Mouse (Mus musculus) G1E (cell line): Measurements from ENCODE around the gene Mecom.

ENCODE experiments used
- CTCF ChIP-seq: IDR thresholded peaks from 2 replicates; pipeline ENCODE4 v1.5.1; 2012; ENCODE audit warnings: low read depth, low read length, inconsistent platforms, mixed read lengths
- GATA1 ChIP-seq: IDR thresholded peaks from 2 replicates; pipeline ENCODE4 v1.6.1; 2012; ENCODE audit warnings: borderline replicate concordance, low read length, inconsistent platforms, mixed read lengths
- POLR2AphosphoS5 ChIP-seq: IDR thresholded peaks from 2 replicates; pipeline ENCODE4 v1.6.1; 2012; ENCODE audit warnings: low read depth, low read length, inconsistent platforms; ENCODE audit not compliant: insufficient replicate concordance
- TAL1 ChIP-seq: conservative IDR thresholded peaks from 2 replicates; pipeline ENCODE4 v1.6.1; 2012; ENCODE audit warnings: low read depth, low read length, inconsistent platforms, mixed read lengths

DNA sequence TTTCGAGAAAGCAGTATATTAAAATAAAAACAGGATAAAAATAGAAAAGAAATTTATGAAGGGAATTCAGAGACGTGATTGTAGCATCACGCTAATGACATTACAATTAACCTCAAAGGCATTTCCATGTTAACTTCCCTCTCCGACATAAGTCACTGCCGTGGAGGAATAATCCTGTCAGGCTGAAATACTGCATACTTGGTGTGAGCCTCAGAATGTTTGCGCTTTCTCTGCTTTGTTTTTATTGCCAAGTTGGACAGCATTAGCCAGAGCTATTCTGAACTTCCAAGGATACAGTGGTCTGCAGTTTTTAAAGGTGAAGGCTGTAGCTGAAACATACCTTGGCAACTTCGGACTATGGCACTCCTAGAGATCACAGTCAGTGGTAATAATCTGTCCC, 455.3 kb downstream of the Mecom start:
- TF ChIP-seq CTCF (no peak), GATA1 (no peak), POLR2AphosphoS5 (no peak), TAL1 (no peak)
